Mouse (Mus musculus) adrenal gland (tissue): ENCODE results near the gene Gm17542.
"Not testable (repeated sequence)": the region's sequence is repeated elsewhere in the genome, so short reads cannot be mapped to it uniquely, and the experiment has no call there.

Source experiments
- intact Hi-C: fragments of 180-260 bp; cut with DNase I; formaldehyde crosslinking; loops from one replicate; pipeline ENCODE4 v1.15.1; 2025
- long read RNA-seq, 2 experiments: library from polyadenylated mRNA; unstranded; transcript quantifications; one replicate each; pipeline ENCODE4 v2.0.0; 2020; ENCODE audit warnings: borderline replicate concordance in 1 of 2; ENCODE audit not compliant: insufficient replicate concordance in 1 of 2

Gm17542 gene
- long read RNA-seq, experiment 1 = 0 reads
- long read RNA-seq, experiment 2 = 0 reads

DNA sequence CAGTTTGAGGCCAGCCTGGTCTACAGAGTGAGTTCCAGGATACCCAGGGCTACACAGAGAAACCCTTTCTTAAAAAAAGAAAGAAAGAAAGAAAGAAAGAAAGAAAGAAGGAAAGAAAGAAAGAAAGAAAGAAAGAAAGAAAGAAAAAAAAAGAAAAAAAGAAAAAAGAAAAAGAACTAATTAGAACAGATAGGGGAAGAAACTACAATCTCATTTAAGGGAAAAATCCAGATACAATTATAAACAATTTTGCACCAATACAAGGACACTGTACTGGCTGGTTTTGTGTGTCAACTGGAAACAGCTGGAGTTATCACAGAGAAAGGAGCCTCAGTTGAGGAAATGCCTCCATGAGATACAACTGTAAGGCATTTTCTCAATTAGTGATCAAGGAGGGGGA is at the start of gene Gm17542:
TSS of gene Gm17542 (minus strand) at position 101 of the 400 bp plus-strand sequence.
- intact Hi-C loops = not testable (repeated sequence)

DNA sequence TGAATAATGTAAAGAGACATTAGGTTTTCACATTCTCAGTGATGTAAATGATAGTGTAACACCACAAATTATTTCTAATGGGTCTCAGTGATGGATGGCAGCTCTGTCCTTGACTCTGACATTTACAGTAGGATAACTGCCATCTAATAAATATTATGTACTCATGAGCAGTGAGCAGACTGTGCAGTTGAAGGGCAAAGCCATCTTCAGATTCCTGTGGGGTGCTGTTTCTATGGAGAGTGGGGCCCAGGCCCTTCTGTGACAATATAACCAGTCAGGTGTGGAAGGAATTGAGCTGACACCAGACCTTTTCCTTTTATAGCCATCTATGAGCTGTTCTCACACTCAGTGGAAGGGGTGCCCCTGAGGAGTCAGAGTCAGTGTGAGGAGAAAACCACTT is 21.8 kb upstream of the Gm17542 start:
- intact Hi-C loops = no loop called here

DNA sequence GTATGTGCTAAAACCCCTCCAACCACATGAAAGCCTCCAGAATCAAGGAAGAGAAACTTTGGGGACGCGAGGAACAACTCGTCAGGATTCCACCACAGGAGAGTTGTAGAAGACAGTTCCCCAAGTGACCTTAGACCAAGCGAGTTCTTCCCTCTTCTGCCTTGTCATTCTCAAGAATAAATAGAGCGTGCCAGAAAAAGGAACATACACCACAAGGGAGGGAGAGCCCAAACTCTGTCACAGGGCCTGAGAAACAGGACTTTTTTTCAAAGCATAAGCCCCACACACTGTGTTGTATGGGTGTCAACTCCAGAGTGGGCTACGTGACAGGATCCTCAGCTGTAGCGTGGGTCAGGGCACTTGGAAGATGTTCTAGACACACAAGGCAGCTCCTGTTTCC is 20.1 kb upstream of the Gm17542 start:
- intact Hi-C loops = no loop called here

DNA sequence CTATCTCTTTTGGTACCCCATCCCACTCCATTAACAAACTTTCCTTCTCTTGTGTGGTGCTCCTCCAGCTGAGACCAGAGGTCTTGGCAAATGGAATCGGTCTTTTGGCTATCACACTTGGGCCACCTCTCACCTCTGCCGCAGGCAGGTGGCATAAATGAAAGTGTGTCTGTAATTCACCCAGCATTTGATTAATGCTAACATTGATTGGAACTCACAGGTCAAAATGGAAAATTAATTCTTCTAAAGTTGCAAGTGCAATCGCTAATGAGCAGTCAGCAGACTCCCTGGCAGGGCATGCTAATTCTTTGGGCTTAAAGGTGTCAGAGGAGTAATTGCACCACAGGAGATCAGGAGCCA is 3.2 kb downstream of the Gm17542 start:
- intact Hi-C loops = no loop called here

DNA sequence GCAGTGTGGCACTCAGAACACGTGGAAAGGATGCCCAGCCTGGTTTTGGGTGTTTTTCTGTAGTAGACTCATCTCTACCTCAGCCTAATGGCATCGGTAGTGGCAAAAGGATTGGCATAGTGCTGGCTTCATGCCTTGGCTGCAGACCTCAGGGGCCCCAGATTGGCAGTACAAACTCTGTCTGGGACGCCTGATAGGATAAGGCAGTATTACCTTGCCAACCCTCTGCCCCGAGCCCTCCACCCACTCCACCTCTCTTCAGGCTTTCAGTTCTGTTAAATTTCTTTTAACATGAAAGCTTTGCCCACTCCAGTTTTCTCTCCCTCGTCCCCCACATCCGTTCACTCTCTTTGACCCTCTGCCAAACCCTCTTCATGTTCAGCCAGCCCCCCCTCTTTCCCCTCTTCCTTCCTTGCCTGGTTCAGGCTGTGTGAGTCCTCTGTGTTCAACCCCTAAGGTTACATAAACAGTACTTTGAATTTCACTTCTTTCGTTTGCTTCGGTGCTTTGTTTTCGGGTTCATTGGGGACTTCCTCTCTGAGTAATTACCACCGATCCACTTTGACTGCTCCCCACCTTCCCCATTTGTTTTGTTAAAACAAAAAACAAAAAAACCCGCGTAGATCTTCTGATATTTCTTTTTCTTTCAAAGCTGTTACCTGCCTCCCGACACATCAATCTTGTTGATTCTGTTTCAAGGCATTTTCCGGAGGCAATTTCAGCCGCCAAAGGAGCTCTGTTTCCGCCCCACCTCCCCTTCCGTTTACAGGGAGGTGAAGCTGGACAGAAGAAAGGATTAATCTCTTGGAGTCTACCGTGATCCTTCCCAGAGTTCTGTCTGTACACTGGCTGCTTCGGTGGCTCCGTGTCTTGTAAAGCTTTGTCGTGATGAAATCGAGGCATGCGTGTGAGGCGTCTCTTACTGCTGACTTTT is 3.9 kb downstream of the Gm17542 start:
- intact Hi-C loops = no loop called here

DNA sequence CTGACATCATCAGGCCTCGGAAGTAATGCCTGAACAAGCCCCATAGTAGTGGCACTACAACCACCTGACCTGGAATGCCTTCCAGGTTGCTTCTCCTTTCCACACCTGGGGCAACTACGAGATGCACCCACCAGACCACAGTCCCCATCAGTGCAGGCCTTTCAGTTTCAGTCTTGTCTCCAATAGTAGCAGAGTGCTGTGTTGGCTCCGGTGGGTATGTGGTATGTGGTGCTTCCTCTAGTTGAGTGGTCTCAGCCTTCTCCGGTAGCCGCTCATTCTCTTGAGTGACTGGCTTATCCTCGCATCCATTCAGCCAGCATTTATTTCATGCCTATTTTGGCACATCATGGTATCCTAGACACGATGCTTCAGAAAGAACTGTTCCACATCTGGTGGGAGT is 4.8 kb downstream of the Gm17542 start:
- intact Hi-C loops = no loop called here

DNA sequence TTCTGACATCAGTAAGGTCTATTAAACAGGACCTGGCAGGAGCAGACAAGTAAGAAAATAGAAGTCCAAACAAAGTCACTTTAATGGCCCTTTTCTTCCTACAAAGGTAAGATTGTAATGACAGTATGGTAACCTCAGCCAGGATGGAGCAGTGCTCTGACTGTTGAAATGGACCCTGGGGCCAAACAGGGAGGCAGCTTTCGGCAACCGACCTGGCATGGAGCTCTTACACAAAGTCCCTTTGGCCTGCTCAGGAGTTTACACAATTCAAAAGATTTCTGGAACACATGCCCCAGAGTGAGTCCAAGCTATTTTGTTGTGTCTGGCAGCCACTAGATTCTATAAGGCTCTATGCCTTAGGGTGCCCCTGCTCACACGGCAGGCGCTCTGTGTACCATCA is 9.0 kb downstream of the Gm17542 start:
- intact Hi-C loops = no loop called here

DNA sequence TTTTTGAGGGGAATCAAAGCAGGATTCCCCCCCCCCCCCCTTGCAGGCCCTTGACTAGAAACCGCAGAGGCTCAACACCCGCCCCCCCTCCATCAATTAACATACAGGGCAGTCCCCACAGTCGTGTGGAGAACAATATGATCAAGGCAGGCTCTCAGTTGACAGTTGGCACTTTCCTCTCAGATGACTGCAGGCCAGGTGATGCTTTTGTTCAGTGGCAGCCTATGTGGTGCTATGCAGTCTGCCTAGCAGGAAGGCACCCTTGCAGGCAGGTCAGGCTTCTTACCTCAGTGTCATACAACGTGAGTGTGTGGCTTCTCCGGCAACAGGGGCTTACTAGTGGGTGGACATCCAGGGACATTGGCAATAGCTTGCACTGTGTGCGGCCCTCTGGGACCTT is 17.4 kb downstream of the Gm17542 start:
- intact Hi-C loops = no loop called here

DNA sequence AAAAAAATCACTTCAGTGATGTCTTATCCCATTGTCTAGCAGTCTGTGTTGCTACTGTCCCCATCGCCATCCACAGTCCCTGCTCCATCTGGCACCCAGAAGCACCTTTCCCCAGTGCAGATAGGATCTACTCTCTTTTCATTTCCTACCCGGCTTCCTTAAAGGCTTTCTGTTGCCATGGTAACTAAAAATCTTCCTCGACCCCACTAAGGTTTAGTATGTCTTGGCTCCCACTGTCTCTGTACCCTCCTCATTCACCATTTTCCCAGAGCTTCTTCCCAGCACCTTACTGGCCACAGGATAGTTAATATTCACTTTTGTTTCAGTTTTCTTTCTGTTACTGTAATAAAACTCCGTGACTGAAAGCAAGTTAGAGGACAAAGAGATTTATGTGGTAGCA is 17.9 kb downstream of the Gm17542 start:
- intact Hi-C loops = no loop called here

DNA sequence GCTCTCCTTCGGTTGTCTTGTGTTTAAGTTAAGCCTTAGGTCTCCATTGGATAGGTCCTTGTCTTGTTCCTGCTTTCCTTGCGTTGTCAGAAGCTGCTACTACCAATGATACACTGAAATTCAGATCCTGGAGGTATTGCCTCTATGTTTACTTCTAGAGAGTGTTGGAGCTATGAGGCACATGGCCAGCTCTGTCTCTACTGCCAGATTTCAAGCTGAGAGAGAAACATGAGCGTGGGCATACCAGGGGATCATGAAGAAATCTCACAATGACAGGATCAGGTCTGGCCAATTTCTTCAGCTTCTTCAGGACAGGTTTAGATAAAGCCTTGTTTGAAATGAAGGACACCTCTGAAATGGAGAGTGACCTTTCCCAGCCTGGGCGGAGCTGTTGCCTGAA is 19.1 kb downstream of the Gm17542 start:
- intact Hi-C loops = no loop called here

DNA sequence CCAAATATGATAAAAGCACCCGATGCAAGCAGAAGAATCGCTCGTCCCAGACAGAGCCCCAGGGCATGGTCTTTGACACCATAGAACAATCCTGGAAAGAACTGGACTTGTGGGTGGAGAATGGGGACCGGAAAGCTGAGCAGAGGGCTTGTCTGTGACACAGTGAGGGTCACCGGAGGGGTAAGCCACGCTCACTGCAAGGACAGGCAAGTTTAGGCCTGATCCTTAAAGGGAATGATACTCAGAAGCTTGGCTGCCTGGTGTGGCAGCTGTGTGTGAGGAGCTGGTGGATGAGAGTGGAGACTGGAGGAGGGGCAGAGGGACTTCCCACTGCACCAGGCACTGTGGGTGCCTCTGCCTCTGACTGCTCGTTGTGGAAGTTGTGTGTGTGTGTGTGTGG is 27.0 kb downstream of the Gm17542 start:
- intact Hi-C loops = no loop called here

DNA sequence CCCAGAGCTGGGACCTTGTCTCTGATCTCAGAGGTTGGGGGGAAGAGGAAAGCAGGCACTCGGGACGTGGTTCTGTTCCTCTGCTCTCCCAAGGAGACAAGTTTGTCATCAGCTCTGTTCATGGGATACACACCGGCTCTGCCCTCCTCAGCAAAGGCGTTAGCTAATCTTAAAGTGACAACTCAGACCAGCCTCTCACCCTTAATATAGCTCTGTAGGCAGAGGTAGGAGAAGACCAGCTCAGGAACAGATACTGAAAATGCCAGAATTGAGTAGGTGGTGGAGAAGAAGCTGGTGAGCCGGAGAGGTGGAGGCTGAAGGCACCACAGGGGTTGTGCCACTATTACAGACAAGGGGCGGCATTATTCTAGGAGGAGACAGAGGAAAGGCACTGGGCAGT is 38.7 kb downstream of the Gm17542 start:
- intact Hi-C loops = loop anchor here (10.0 kb wide), 1 partner anchor 126 kb away; no protein-coding TSS in a partner anchor

DNA sequence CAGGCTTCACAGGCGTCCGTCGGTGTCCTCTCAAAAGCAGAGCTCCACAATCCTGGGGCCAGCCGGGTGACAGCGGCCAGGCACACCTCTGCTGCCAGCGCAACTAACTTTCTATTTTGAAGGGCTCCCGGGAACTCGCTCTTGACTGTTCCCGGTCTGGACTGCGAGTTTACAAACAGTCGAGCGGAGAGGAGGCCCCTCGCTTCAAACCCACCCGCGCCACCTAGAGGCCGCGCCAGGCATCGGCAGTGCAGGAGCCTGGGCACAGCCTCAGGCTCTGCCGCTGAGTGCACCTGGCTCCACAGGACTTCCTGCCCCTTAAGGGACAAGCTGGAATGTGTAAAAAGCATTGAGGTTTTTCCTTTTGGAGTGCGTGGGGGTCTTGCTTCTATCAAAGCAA is 42.5 kb downstream of the Gm17542 start, which contains the start of gene Edar:
TSS of gene Edar (minus strand) at position 122 of the 400 bp plus-strand sequence.
- intact Hi-C loops = loop anchor here (10.0 kb wide), 1 partner anchor 129 kb away; no protein-coding TSS in a partner anchor

DNA sequence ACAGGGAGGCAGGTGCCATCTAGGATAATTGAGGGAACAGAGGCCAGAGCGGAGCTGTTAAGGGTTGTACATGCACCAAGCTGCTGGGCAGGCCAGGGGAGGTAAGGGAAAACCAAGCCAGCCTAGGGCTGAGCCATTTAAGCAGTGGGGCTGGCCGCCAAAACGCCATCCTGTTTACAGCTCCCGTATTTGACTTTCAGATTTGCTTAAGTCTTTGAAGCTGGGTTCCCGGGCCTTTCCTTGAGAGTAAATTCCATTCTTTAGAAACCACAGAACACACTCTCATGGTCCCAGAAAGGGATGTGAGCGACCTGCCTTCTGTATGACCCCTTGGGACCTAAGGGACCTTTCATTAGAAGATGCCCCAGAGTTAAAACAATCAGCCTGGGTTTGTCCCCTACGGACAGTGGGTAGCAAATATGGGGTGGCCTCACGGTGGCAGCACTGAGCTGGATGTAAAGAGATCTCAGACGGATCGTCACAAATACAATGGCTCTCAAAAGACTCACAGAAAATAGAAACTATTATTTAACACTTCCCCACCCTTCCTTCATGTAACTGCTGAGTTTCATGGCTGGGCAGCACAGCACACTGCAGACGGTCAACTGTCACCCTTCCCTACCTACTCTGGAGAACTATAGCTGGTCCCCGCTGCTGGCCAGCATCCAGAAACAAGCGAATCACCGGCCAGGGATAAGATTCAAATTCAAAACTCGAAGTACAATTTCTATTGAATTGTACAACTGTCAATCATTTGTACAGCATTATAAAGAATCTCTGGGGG is 44.5 kb downstream of the Gm17542 start:
- intact Hi-C loops = loop anchor here (10.0 kb wide), 1 partner anchor 131 kb away; no protein-coding TSS in a partner anchor

DNA sequence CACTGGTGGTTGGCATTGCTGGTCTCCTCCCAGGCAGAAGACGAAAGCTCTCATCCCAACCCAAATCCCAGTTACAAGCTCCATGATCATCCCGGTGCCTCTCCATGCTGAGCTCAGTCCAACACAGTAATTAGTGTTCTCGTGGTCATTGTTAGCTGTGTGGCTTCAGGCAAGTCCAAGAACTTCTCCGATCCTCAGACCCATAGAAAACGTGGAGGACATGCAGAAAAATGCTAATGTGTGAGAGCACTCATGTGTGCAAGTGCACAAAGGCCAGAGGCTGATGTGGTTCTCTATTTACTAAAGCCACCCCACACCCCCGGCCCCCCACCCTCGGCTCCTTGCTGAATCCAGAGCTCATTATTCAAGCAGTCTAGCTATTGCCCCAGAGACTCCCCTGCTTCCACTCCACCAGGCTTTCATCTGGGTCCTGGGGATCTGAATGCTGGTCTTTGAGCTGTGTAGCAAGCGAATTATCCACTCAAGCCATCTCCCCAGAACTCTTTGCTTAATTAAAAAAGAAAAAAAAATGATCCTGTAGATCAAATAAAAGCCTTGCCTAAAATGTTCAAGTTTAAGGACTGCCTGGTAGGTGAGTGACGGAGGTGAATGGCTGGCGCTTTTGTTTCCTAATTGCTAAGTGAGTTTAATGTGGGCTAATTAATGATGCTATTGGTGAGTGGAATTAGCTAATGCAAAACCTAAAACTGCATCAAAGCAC is 45.3 kb downstream of the Gm17542 start:
- intact Hi-C loops = loop anchor here (10.0 kb wide), 1 partner anchor 132 kb away; no protein-coding TSS in a partner anchor

DNA sequence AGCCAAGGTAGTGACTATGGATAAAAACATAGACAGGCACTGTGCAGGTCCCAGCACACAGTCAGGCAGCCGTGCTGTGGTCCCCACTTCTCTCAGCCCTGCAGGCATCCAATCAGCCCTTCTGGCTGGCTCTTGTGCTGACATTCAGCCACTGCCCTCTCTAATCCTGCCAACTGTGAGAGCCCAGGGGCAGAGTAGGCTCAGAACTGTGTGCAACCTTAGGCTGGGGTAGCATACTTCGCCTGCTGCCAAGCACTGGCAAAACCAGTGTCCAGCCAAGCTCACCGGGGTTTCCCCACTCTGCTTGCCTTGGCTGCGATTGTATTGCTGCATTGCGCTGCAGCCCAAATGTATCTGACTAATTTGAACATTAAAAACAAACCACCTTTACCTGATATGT is 54.1 kb downstream of the Gm17542 start:
- intact Hi-C loops = no loop called here
